Comparison of ENCODE assay signal across 8 mouse cellular contexts in genomic region chr11:52561281-52561680, GRCm38 (mm10).
A peak's percentile ranks its signal among the peaks of the same experiment; 100 is the strongest.
DNase-seq lines count a peak whose midpoint lies in the region; ATAC-seq lines count a peak whose summit lies in the region.

No protein-coding gene starts in this region.

- no peak overlapping the region for H3K9ac ChIP-seq in kidney, embryonic 16.5 days (replicated peaks; ENCODE audit: low read length)

- H3K4me1 ChIP-seq in kidney, embryonic 16.5 days (ENCODE audit: insufficient read depth, low read length): peaks cover 15% of the 10 kb centered on the region; the same call in 1 of the 2 replicates

- H3K27ac ChIP-seq in kidney, embryonic 16.5 days (ENCODE audit: low read length): no peak overlapping the region

- H3K4me3 ChIP-seq in kidney, embryonic 16.5 days (ENCODE audit: low read length): no peak overlapping the region

- H3K4me2 ChIP-seq in kidney, embryonic 16.5 days (replicated peaks; ENCODE audit: low read depth, low read length): no peak overlapping the region

- H3K36me3 ChIP-seq in kidney, embryonic 16.5 days (ENCODE audit: insufficient read depth, low read length): no peaks in the 10 kb centered on the region

- intact Hi-C loops in heart, postnatal 36 days (cut with DNase I): no loop called here

- peaks cover 4% of the 10 kb centered on the region; the same call in 1 of the 2 replicates for H3K27me3 ChIP-seq in kidney, embryonic 16.5 days (ENCODE audit: insufficient read depth, low read length)

- H3K9me3 ChIP-seq in kidney, embryonic 16.5 days (ENCODE audit: low read length): no peaks in the 10 kb centered on the region

- WGBS in kidney, embryonic 16.5 days: 45% methylated on average over 7 of the region's 7 CpGs

- peak; percentile 31 for DNase-seq in kidney, adult 18-20 months
- DNase-seq in heart, adult 11 months: peak; percentile 94
- DNase-seq in heart, postnatal 36 days: peak; percentile 16 to 19
- DNase-seq in lung, postnatal 25 days (ENCODE audit: low spot score): peak; percentile 16
- DNase-seq in T-cell, adult 2 months (ENCODE audit: low spot score): no peak
- DNase-seq in layer of hippocampus, adult 8-10 months (ENCODE audit: low spot score in 2 of 2): no peak
- no peak for DNase-seq in natural killer cell, adult 2 months (ENCODE audit: low spot score in 2 of 2)

- no peak for ATAC-seq in kidney, embryonic 16.5 days (ENCODE audit: low FRiP score, low TSS enrichment)

Comparison
In these comparisons a context has a peak if more than half of its experiments do, and no peak if none do; other contexts are left out.
1. DNase-seq: peak in kidney, adult 18-20 months (single experiment), heart, adult 11 months (single experiment), heart, postnatal 36 days (2 of 2) and lung, postnatal 25 days (single experiment); none in T-cell, adult 2 months (single experiment), layer of hippocampus, adult 8-10 months (0 of 2) and natural killer cell, adult 2 months (0 of 2).